Mouse (Mus musculus): ENCODE results near the gene Cdc26.

DNA sequence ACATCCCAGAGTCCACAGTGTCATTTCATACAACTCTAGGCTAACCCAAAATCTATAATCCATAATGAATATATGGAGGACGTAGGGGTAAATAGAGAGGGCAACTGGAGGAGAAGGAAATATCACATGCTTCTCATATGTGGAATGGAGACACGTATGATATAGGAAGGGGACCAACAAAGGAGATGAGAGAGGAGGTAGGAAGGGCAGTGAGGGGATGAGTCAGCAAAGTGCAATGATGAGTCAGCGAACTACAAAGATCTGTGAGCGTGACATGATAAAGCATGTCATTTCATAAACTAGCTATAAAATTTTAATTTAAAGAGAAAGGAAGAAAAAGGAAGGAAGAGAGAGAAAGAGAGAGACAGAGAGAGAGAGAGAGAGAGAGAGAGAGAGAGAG lies 23.1 kb upstream of the Cdc26 start:
- TF ChIP-seq CTCF (conservative IDR thresholded peaks at IDR 0.05; ENCODE audit: insufficient read depth, insufficient read length, low read depth, low read length) (no peak), POLR2A (IDR thresholded peaks at IDR 0.05; ENCODE audit: low read depth, low read length) (no peak)

All from kidney, adult 2 months (tissue).